Mouse (Mus musculus) hindbrain, embryonic 14.5 days (tissue): ENCODE measurements around the gene Klhl9. TPM values are rescaled to one million over a fixed set of nuclear protein-coding genes. Genes with fewer than 3 reads are reported as not detected.

Source experiments
- ATAC-seq: fragments of 200-750 bp; cut with Nextera tagmentation; 2 replicates; pipeline ENCODE4 v1.8.0; 2017; ENCODE audit warnings: moderate number of reproducible peaks, mild to moderate bottlenecking, moderate TSS enrichment, moderate library complexity; ENCODE audit not compliant: low FRiP score
- DNase-seq: peaks from one replicate; pipeline ENCODE4 v3.0.0-alpha.2; 2015; ENCODE audit warnings: low spot score
- H3K27ac ChIP-seq: fragments of 300-500 bp; sonication (generic); 2 replicates; pipeline ENCODE4 v1.5.1; 2014; ENCODE audit warnings: mild to moderate bottlenecking, moderate library complexity
- H3K27me3 ChIP-seq: fragments of 300-500 bp; sonication (generic); 2 replicates; pipeline ENCODE4 v1.6.1; 2014; ENCODE audit warnings: mild to moderate bottlenecking, low read length, mixed read lengths; ENCODE audit not compliant: control insufficient read depth, insufficient read depth
- H3K36me3 ChIP-seq: fragments of 300-500 bp; sonication (generic); replicated peaks from 2 replicates; pipeline ENCODE4 v1.6.1; 2014; ENCODE audit not compliant: control insufficient read depth, insufficient read depth
- H3K4me1 ChIP-seq: fragments of 300-500 bp; sonication (generic); replicated peaks from 2 replicates; pipeline ENCODE4 v1.6.1; 2014; ENCODE audit warnings: antibody characterized with exemption, low read length, mixed read lengths; ENCODE audit not compliant: control insufficient read depth, insufficient read depth
- H3K4me2 ChIP-seq: fragments of 300-500 bp; sonication (generic); replicated peaks from 2 replicates; pipeline ENCODE4 v1.6.1; 2014; ENCODE audit warnings: mild to moderate bottlenecking, moderate library complexity
- H3K4me3 ChIP-seq: fragments of 300-500 bp; sonication (generic); replicated peaks from 2 replicates; pipeline ENCODE4 v1.5.1; 2014; ENCODE audit warnings: mild to moderate bottlenecking, low read length
- H3K9ac ChIP-seq: fragments of 300-500 bp; sonication (generic); 2 replicates; pipeline ENCODE4 v1.6.1; 2014
- H3K9me3 ChIP-seq: fragments of 300-500 bp; sonication (generic); 2 replicates; pipeline ENCODE4 v1.6.1; 2016; ENCODE audit warnings: low read length; ENCODE audit not compliant: control insufficient read depth
- WGBS: fragments of 180-500 bp; shearing (Covaris S2); extraction: QIAGEN DNeasy Blood & Tissue Kit; methylation state at CpG from one replicate; pipeline ENCODE4 v1.1.7; 2014; 5-methylcytosine and 5-hydroxymethylcytosine counted together
- polyA plus RNA-seq: library from polyadenylated mRNA; unstranded; fragments of >200 nt; fragmentation: Nextera tagmentation; extraction: Ambion mirVana; gene quantifications from 2 replicates; pipeline ENCODE4 v1.2.1, GENCODE M21; 2014

The Klhl9 gene
- polyA plus RNA-seq, 1 experiment from 2014 or later: 144 TPM

GRCm38 (mm10) chr4:88726727-88727126, 4.5 kb upstream of the Klhl9 start:
- Histone ChIP-seq H3K4me2 (no peak overlapping the region), H3K4me1 (no peaks in the 10 kb centered on the region), H3K4me3 (no peak overlapping the region), H3K27me3 (no peaks in the 10 kb centered on the region), H3K27ac (no peak overlapping the region), H3K9me3 (no peaks in the 10 kb centered on the region), H3K9ac (no peak overlapping the region), H3K36me3 (no peaks in the 10 kb centered on the region)
- WGBS: 88% methylated on average over 6 of the region's 6 CpGs
- DNase-seq (no peak), ATAC-seq (no peak)

GRCm38 (mm10) chr4:88723497-88724090, 1.3 kb upstream of the Klhl9 start:
- Histone ChIP-seq H3K9me3 (no peaks in the 10 kb centered on the region), H3K4me3 (no peak overlapping the region), H3K9ac (no peak overlapping the region)

GRCm38 (mm10) chr4:88718715-88719114, 3.5 kb downstream of the Klhl9 start:
- H3K36me3 ChIP-seq: peaks cover 40% of the 10 kb centered on the region
- ATAC-seq: no peak
- DNase-seq: no peak
- no peak overlapping the region for H3K27ac ChIP-seq
- H3K4me3 ChIP-seq: peak overlapping the region; percentile 28
- peak overlapping the region; percentile 50 for H3K9ac ChIP-seq
- WGBS: 72% methylated on average over 1 of the region's 1 CpGs
- H3K9me3 ChIP-seq: no peaks in the 10 kb centered on the region
- H3K27me3 ChIP-seq: no peaks in the 10 kb centered on the region
- peak overlapping the region; percentile 88 for H3K4me2 ChIP-seq
- peaks cover 38% of the 10 kb centered on the region for H3K4me1 ChIP-seq

More at GRCm38 (mm10) chr4:88723497-88724090, 1.3 kb upstream of the Klhl9 start:
- no peak for DNase-seq
- peaks cover 9% of the 10 kb centered on the region for H3K36me3 ChIP-seq
- no peak overlapping the region for H3K27ac ChIP-seq
- H3K27me3 ChIP-seq: no peaks in the 10 kb centered on the region
- no peak overlapping the region for H3K4me2 ChIP-seq
- 65% methylated on average over 8 of the region's 8 CpGs for WGBS
- peaks cover 26% of the 10 kb centered on the region for H3K4me1 ChIP-seq
- ATAC-seq: no peak

GRCm38 (mm10) chr4:88715059-88715458, 7.2 kb downstream of the Klhl9 start:
- no peak overlapping the region for H3K4me3 ChIP-seq
- H3K9ac ChIP-seq: no peak overlapping the region
- DNase-seq (no peak), ATAC-seq (no peak)
- H3K9me3 ChIP-seq: no peaks in the 10 kb centered on the region
- no peaks in the 10 kb centered on the region for H3K27me3 ChIP-seq
- H3K36me3 ChIP-seq: peaks cover 34% of the 10 kb centered on the region
- H3K27ac ChIP-seq: no peak overlapping the region
- peaks cover 25% of the 10 kb centered on the region for H3K4me1 ChIP-seq
- no peak overlapping the region for H3K4me2 ChIP-seq

- 79% methylated on average over 1 of the region's 1 CpGs for WGBS
Observed at GRCm38 (mm10) chr4:88714281-88714680, 8.0 kb downstream of the Klhl9 start.

GRCm38 (mm10) chr4:88707128-88707826, 15.0 kb downstream of the Klhl9 start:
- WGBS: 94% methylated on average over 1 of the region's 1 CpGs
- Histone ChIP-seq H3K9ac (no peak overlapping the region), H3K9me3 (no peaks in the 10 kb centered on the region), H3K4me1 (no peaks in the 10 kb centered on the region), H3K27me3 (no peaks in the 10 kb centered on the region), H3K4me3 (no peak overlapping the region), H3K36me3 (no peaks in the 10 kb centered on the region), H3K27ac (no peak overlapping the region), H3K4me2 (no peak overlapping the region)
- ATAC-seq: no peak
- DNase-seq: no peak

More at GRCm38 (mm10) chr4:88714281-88714680, 8.0 kb downstream of the Klhl9 start:
- no peak for DNase-seq
- Histone ChIP-seq H3K4me1 (peaks cover 19% of the 10 kb centered on the region), H3K36me3 (peaks cover 32% of the 10 kb centered on the region), H3K4me3 (no peak overlapping the region), H3K27me3 (no peaks in the 10 kb centered on the region), H3K4me2 (no peak overlapping the region), H3K9me3 (no peaks in the 10 kb centered on the region), H3K9ac (no peak overlapping the region), H3K27ac (no peak overlapping the region)
- ATAC-seq: no peak

GRCm38 (mm10) chr4:88705924-88706323, 16.3 kb downstream of the Klhl9 start:
- DNase-seq (no peak), ATAC-seq (no peak)
- H3K4me2 ChIP-seq: no peak overlapping the region
- no peak overlapping the region for H3K9ac ChIP-seq
- no peaks in the 10 kb centered on the region for H3K4me1 ChIP-seq
- H3K27me3 ChIP-seq: no peaks in the 10 kb centered on the region
- H3K9me3 ChIP-seq: no peaks in the 10 kb centered on the region
- H3K36me3 ChIP-seq: no peaks in the 10 kb centered on the region
- H3K4me3 ChIP-seq: no peak overlapping the region
- 55% methylated on average over 3 of the region's 3 CpGs for WGBS
- no peak overlapping the region for H3K27ac ChIP-seq

- Histone ChIP-seq H3K4me3 (no peak overlapping the region), H3K9me3 (no peaks in the 10 kb centered on the region), H3K27me3 (no peaks in the 10 kb centered on the region), H3K4me2 (no peak overlapping the region), H3K36me3 (no peaks in the 10 kb centered on the region), H3K4me1 (no peaks in the 10 kb centered on the region), H3K27ac (no peak overlapping the region), H3K9ac (no peak overlapping the region)
- WGBS: 96% methylated on average over 1 of the region's 1 CpGs
- no peak for DNase-seq
- ATAC-seq: no peak
Observed at GRCm38 (mm10) chr4:88699301-88699700, 23.0 kb downstream of the Klhl9 start.

GRCm38 (mm10) chr4:88698781-88699180, 23.5 kb downstream of the Klhl9 start:
- Histone ChIP-seq H3K4me3 (no peak overlapping the region), H3K4me2 (no peak overlapping the region), H3K9ac (no peak overlapping the region), H3K36me3 (no peaks in the 10 kb centered on the region), H3K9me3 (no peaks in the 10 kb centered on the region), H3K27ac (no peak overlapping the region), H3K27me3 (no peaks in the 10 kb centered on the region), H3K4me1 (no peaks in the 10 kb centered on the region)
- ATAC-seq: no peak
- no peak for DNase-seq
- 86% methylated on average over 5 of the region's 5 CpGs for WGBS
